Mouse (Mus musculus): ENCODE results near the gene Drd3. TPM values are rescaled to one million over a fixed set of nuclear protein-coding genes. Genes with fewer than 3 reads are reported as not detected.

Gene Drd3
- not detected in 2 replicates for total RNA-seq (2014; fragmentation: Nextera tagmentation)
- total RNA-seq (2017): not detected in 2 replicates

GRCm38 (mm10) chr16:43753751-43754150, at the start of gene Drd3:
Gene Drd3, plus strand, starts transcription at chr16:43754026.
- no peak for ATAC-seq (replicated peaks; ENCODE audit: poor library complexity, severe bottlenecking)

- no peak for ATAC-seq (replicated peaks; ENCODE audit: poor library complexity, severe bottlenecking)
Measured at GRCm38 (mm10) chr16:43708335-43709061, 45.3 kb upstream of the Drd3 start.

- no peak for ATAC-seq (replicated peaks; ENCODE audit: poor library complexity, severe bottlenecking)
Measured at GRCm38 (mm10) chr16:43709062-43709413, 44.8 kb upstream of the Drd3 start.

GRCm38 (mm10) chr16:43709432-43710133, 44.2 kb upstream of the Drd3 start:
- peak; percentile 82 for ATAC-seq (replicated peaks; ENCODE audit: poor library complexity, severe bottlenecking)

GRCm38 (mm10) chr16:43710134-43710475, 43.7 kb upstream of the Drd3 start:
- ATAC-seq (replicated peaks; ENCODE audit: poor library complexity, severe bottlenecking): no peak; the same call in 1 of the 2 replicates

- ATAC-seq (replicated peaks; ENCODE audit: poor library complexity, severe bottlenecking): no peak
Measured at GRCm38 (mm10) chr16:43710651-43711050, 43.2 kb upstream of the Drd3 start.

GRCm38 (mm10) chr16:43711361-43711760, 42.5 kb upstream of the Drd3 start:
- no peak for ATAC-seq (replicated peaks; ENCODE audit: poor library complexity, severe bottlenecking)

GRCm38 (mm10) chr16:43724444-43724843, 29.4 kb upstream of the Drd3 start:
- no peak for ATAC-seq (replicated peaks; ENCODE audit: poor library complexity, severe bottlenecking)

GRCm38 (mm10) chr16:43729506-43730221, 24.2 kb upstream of the Drd3 start:
- no peak for ATAC-seq (replicated peaks; ENCODE audit: poor library complexity, severe bottlenecking)

GRCm38 (mm10) chr16:43730281-43730680, 23.5 kb upstream of the Drd3 start:
- ATAC-seq (replicated peaks; ENCODE audit: poor library complexity, severe bottlenecking): no peak

- ATAC-seq (replicated peaks; ENCODE audit: poor library complexity, severe bottlenecking): no peak
Measured at GRCm38 (mm10) chr16:43732496-43732895, 21.3 kb upstream of the Drd3 start.

GRCm38 (mm10) chr16:43732900-43733299, 20.9 kb upstream of the Drd3 start:
- ATAC-seq (replicated peaks; ENCODE audit: poor library complexity, severe bottlenecking): no peak

- no peak for ATAC-seq (replicated peaks; ENCODE audit: poor library complexity, severe bottlenecking)
Measured at GRCm38 (mm10) chr16:43737933-43738332, 15.9 kb upstream of the Drd3 start.

- ATAC-seq (replicated peaks; ENCODE audit: poor library complexity, severe bottlenecking): no peak
Measured at GRCm38 (mm10) chr16:43740936-43741335, 12.9 kb upstream of the Drd3 start.

GRCm38 (mm10) chr16:43748424-43748823, 5.4 kb upstream of the Drd3 start:
- ATAC-seq (replicated peaks; ENCODE audit: poor library complexity, severe bottlenecking): no peak

GRCm38 (mm10) chr16:43752900-43753299, 926 bp upstream of the Drd3 start:
- ATAC-seq (replicated peaks; ENCODE audit: poor library complexity, severe bottlenecking): no peak

GRCm38 (mm10) chr16:43772358-43772757, 18.5 kb downstream of the Drd3 start:
- ATAC-seq (replicated peaks; ENCODE audit: poor library complexity, severe bottlenecking): no peak

GRCm38 (mm10) chr16:43772766-43773165, 18.9 kb downstream of the Drd3 start:
- no peak for ATAC-seq (replicated peaks; ENCODE audit: poor library complexity, severe bottlenecking)

- ATAC-seq (replicated peaks; ENCODE audit: poor library complexity, severe bottlenecking): no peak
Measured at GRCm38 (mm10) chr16:43773506-43773905, 19.7 kb downstream of the Drd3 start.

GRCm38 (mm10) chr16:43776886-43777285, 23.1 kb downstream of the Drd3 start:
- ATAC-seq (replicated peaks; ENCODE audit: poor library complexity, severe bottlenecking): no peak

- ATAC-seq (replicated peaks; ENCODE audit: poor library complexity, severe bottlenecking): no peak
Measured at GRCm38 (mm10) chr16:43799541-43799940, 45.7 kb downstream of the Drd3 start.

Measured in granulocyte monocyte progenitor cell, adult 5-6 weeks (primary cell).